23 mouse cellular contexts compared by ENCODE assay signal in genomic region chr17:94673515-94674317, GRCm38 (mm10).
DNase-seq lines count a peak whose midpoint lies in the region; ATAC-seq and TF ChIP-seq lines count a peak whose summit lies in the region.
"Had no signal": no experiment of that assay in that cellular context is flagged by ENCODE, and none has a peak within 500 bp of the region (broad histone marks: within the 10 kb centered on the region; RNA-seq: fewer than 3 reads in every experiment).

No protein-coding gene starts in this region.

- DNase-seq in forebrain, embryonic 10.5 days (ENCODE audit: extremely low spot score, low spot score): no peak
- peak; percentile 35 for DNase-seq in brain, embryonic 14.5 days (ENCODE audit: low read depth)
- DNase-seq in urinary bladder, postnatal 4 days (ENCODE audit: low spot score in 2 of 2): no peak
- DNase-seq in right cerebral cortex, postnatal 4 days: no peak
- DNase-seq in spleen, postnatal 36 days (ENCODE audit: low spot score in 2 of 2): no peak
- DNase-seq: adrenal gland, postnatal 25 days; cerebellum, adult 2 months; cerebellum, postnatal 36 days; gastrocnemius, postnatal 10 days; heart, adult 11 months; kidney, adult 9 months; kidney, postnatal 25 days; right cerebral cortex, adult 18-20 months had no signal

- H3K27ac ChIP-seq in forebrain, embryonic 15.5 days (replicated peaks): no peak overlapping the region
- no peak overlapping the region for H3K27ac ChIP-seq in forebrain, embryonic 10.5 days
- H3K27ac ChIP-seq in hindbrain, embryonic 16.5 days (ENCODE audit: low read depth, low read length): no peak overlapping the region
- H3K27ac ChIP-seq in midbrain, embryonic 16.5 days (ENCODE audit: low read length): no peak overlapping the region
- H3K27ac ChIP-seq: embryonic facial prominence, embryonic 10.5 days; heart, embryonic 13.5 days; limb, embryonic 15.5 days; liver, embryonic 15.5 days; macrophage; stomach, embryonic 15.5 days had no signal

- H3K9ac ChIP-seq in forebrain, embryonic 15.5 days (replicated peaks): no peak overlapping the region
- no peak overlapping the region for H3K9ac ChIP-seq in hindbrain, embryonic 16.5 days (ENCODE audit: low read depth, low read length)
- H3K9ac ChIP-seq in midbrain, embryonic 16.5 days (ENCODE audit: low read depth, low read length): no peak overlapping the region
- H3K9ac ChIP-seq: heart, embryonic 13.5 days; limb, embryonic 15.5 days; liver, embryonic 15.5 days; stomach, embryonic 15.5 days had no signal

- no peaks in the 10 kb centered on the region for H3K27me3 ChIP-seq in forebrain, embryonic 15.5 days
- H3K27me3 ChIP-seq in forebrain, embryonic 10.5 days (ENCODE audit: poor library complexity, severe bottlenecking): no peaks in the 10 kb centered on the region
- no peaks in the 10 kb centered on the region for H3K27me3 ChIP-seq in hindbrain, embryonic 16.5 days (replicated peaks; ENCODE audit: control insufficient read depth, insufficient read depth, low read length)
- no peaks in the 10 kb centered on the region for H3K27me3 ChIP-seq in midbrain, embryonic 16.5 days (ENCODE audit: control insufficient read depth, insufficient read depth, low read depth, low read length)
- H3K27me3 ChIP-seq: heart, embryonic 13.5 days; limb, embryonic 15.5 days; liver, embryonic 15.5 days; stomach, embryonic 15.5 days had no signal

- no peaks in the 10 kb centered on the region for H3K4me1 ChIP-seq in forebrain, embryonic 15.5 days
- no peaks in the 10 kb centered on the region for H3K4me1 ChIP-seq in forebrain, embryonic 10.5 days
- H3K4me1 ChIP-seq in hindbrain, embryonic 16.5 days (ENCODE audit: control insufficient read depth, insufficient read depth, low read depth, low read length): no peaks in the 10 kb centered on the region
- no peaks in the 10 kb centered on the region for H3K4me1 ChIP-seq in midbrain, embryonic 16.5 days (ENCODE audit: control insufficient read depth, insufficient read depth, low read length)
- H3K4me1 ChIP-seq: embryonic facial prominence, embryonic 10.5 days; heart, embryonic 13.5 days; limb, embryonic 15.5 days; liver, embryonic 15.5 days; stomach, embryonic 15.5 days had no signal

- 77% methylated on average over 6 of the region's 6 CpGs for WGBS in forebrain, embryonic 15.5 days
- WGBS in forebrain, embryonic 10.5 days: 95% methylated on average over 6 of the region's 6 CpGs
- 83% methylated on average over 6 of the region's 6 CpGs for WGBS in hindbrain, embryonic 16.5 days
- WGBS in midbrain, embryonic 16.5 days: 86% methylated on average over 6 of the region's 6 CpGs

- ATAC-seq in forebrain, embryonic 15.5 days (replicated peaks): peak; percentile 41; the same call in 1 of the 2 replicates
- peak; percentile 96 for ATAC-seq in hindbrain, embryonic 16.5 days
- ATAC-seq in midbrain, embryonic 16.5 days: peak; percentile 89

- no peak overlapping the region for H3K4me2 ChIP-seq in forebrain, embryonic 15.5 days (replicated peaks)
- no peak overlapping the region for H3K4me2 ChIP-seq in hindbrain, embryonic 16.5 days (ENCODE audit: low read length)
- H3K4me2 ChIP-seq in midbrain, embryonic 16.5 days (ENCODE audit: low read length): no peak overlapping the region
- H3K4me2 ChIP-seq: heart, embryonic 13.5 days; limb, embryonic 15.5 days; liver, embryonic 15.5 days; stomach, embryonic 15.5 days had no signal

- TF ChIP-seq POLR2A in brain, embryonic 14.5 days (IDR thresholded peaks at IDR 0.05; ENCODE audit: borderline replicate concordance, extremely low read depth, insufficient read depth, insufficient read length, poor library complexity, severe bottlenecking): no peak

- no peak overlapping the region for H3K4me3 ChIP-seq in forebrain, embryonic 15.5 days
- no peak overlapping the region for H3K4me3 ChIP-seq in forebrain, embryonic 10.5 days
- H3K4me3 ChIP-seq in hindbrain, embryonic 16.5 days (ENCODE audit: low read length): no peak overlapping the region
- no peak overlapping the region for H3K4me3 ChIP-seq in midbrain, embryonic 16.5 days (ENCODE audit: low read depth, low read length)
- H3K4me3 ChIP-seq: embryonic facial prominence, embryonic 10.5 days; heart, embryonic 13.5 days; limb, embryonic 15.5 days; liver, embryonic 15.5 days; stomach, embryonic 15.5 days had no signal

- no peak for TF ChIP-seq CTCF in brain, embryonic 14.5 days (IDR thresholded peaks at IDR 0.05; ENCODE audit: borderline replicate concordance, extremely low read depth, insufficient read depth, insufficient read length)

- no peaks in the 10 kb centered on the region for H3K9me3 ChIP-seq in forebrain, embryonic 15.5 days
- H3K9me3 ChIP-seq in forebrain, embryonic 10.5 days: no peaks in the 10 kb centered on the region
- no peaks in the 10 kb centered on the region for H3K9me3 ChIP-seq in hindbrain, embryonic 16.5 days (ENCODE audit: control insufficient read depth, low read length)
- H3K9me3 ChIP-seq in midbrain, embryonic 16.5 days (replicated peaks; ENCODE audit: control insufficient read depth, low read length, poor library complexity, severe bottlenecking): no peaks in the 10 kb centered on the region
- H3K9me3 ChIP-seq: embryonic facial prominence, embryonic 10.5 days; G1E; heart, embryonic 13.5 days; limb, embryonic 15.5 days; liver, embryonic 15.5 days; stomach, embryonic 15.5 days had no signal

- no peaks in the 10 kb centered on the region for H3K36me3 ChIP-seq in forebrain, embryonic 15.5 days
- no peaks in the 10 kb centered on the region for H3K36me3 ChIP-seq in forebrain, embryonic 10.5 days (replicated peaks)
- no peaks in the 10 kb centered on the region for H3K36me3 ChIP-seq in hindbrain, embryonic 16.5 days (ENCODE audit: control insufficient read depth, insufficient read depth, low read length)
- no peaks in the 10 kb centered on the region for H3K36me3 ChIP-seq in midbrain, embryonic 16.5 days (ENCODE audit: control insufficient read depth, insufficient read depth, low read length)
- H3K36me3 ChIP-seq: embryonic facial prominence, embryonic 10.5 days; G1E; heart, embryonic 13.5 days; limb, embryonic 15.5 days; liver, embryonic 15.5 days; stomach, embryonic 15.5 days had no signal

Comparison
In these comparisons a context has a peak if more than half of its experiments do, and no peak if none do; other contexts are left out.
1. ATAC-seq: peak in every context shown above with its lines; median percentile 96 in hindbrain, embryonic 16.5 days; 89 in midbrain, embryonic 16.5 days; 41 in forebrain, embryonic 15.5 days.